Mouse (Mus musculus): ENCODE data around the gene Mrpl52.

Gene Mrpl52

GRCm38 (mm10) chr14:54432837-54433830 is 6.4 kb downstream of the Mrpl52 start:
- no peak for DNase-seq (ENCODE audit: low spot score in 2 of 2)

- no peak for DNase-seq (ENCODE audit: low spot score in 2 of 2)
Measured at GRCm38 (mm10) chr14:54433941-54434531, 7.3 kb downstream of the Mrpl52 start.

GRCm38 (mm10) chr14:54435194-54435918 is 8.6 kb downstream of the Mrpl52 start:
- DNase-seq (ENCODE audit: low spot score in 2 of 2), result no peak

- DNase-seq (ENCODE audit: low spot score in 2 of 2), result no peak
Measured at GRCm38 (mm10) chr14:54439155-54439554, 12.4 kb downstream of the Mrpl52 start.

GRCm38 (mm10) chr14:54439610-54440009 is 12.9 kb downstream of the Mrpl52 start:
- no peak for DNase-seq (ENCODE audit: low spot score in 2 of 2)

GRCm38 (mm10) chr14:54440538-54440937 is 13.8 kb downstream of the Mrpl52 start:
- no peak for DNase-seq (ENCODE audit: low spot score in 2 of 2)

- DNase-seq (ENCODE audit: low spot score in 2 of 2), result no peak
Measured at GRCm38 (mm10) chr14:54441365-54441764, 14.7 kb downstream of the Mrpl52 start.

- no peak for DNase-seq (ENCODE audit: low spot score in 2 of 2)
Measured at GRCm38 (mm10) chr14:54442548-54442947, 15.8 kb downstream of the Mrpl52 start.

- peak; percentile 50 to 60 for DNase-seq (ENCODE audit: low spot score in 2 of 2)
Measured at GRCm38 (mm10) chr14:54443196-54443595, 16.5 kb downstream of the Mrpl52 start.

GRCm38 (mm10) chr14:54443712-54444618 is 17.3 kb downstream of the Mrpl52 start:
- peak; percentile 83 to 86 for DNase-seq (ENCODE audit: low spot score in 2 of 2)

GRCm38 (mm10) chr14:54445476-54445875 is 18.8 kb downstream of the Mrpl52 start:
- DNase-seq (ENCODE audit: low spot score in 2 of 2), result no peak

- no peak for DNase-seq (ENCODE audit: low spot score in 2 of 2)
Measured at GRCm38 (mm10) chr14:54453566-54453965, 26.9 kb downstream of the Mrpl52 start.

- no peak for DNase-seq (ENCODE audit: low spot score in 2 of 2)
Measured at GRCm38 (mm10) chr14:54454669-54455528, 28.2 kb downstream of the Mrpl52 start.

- no peak for DNase-seq (ENCODE audit: low spot score in 2 of 2)
Measured at GRCm38 (mm10) chr14:54457907-54458569, 31.3 kb downstream of the Mrpl52 start.

- DNase-seq (ENCODE audit: low spot score in 2 of 2), result no peak
Measured at GRCm38 (mm10) chr14:54462146-54462545, 35.4 kb downstream of the Mrpl52 start.

- DNase-seq (ENCODE audit: low spot score in 2 of 2), result no peak
Measured at GRCm38 (mm10) chr14:54463108-54463958, 36.6 kb downstream of the Mrpl52 start.

GRCm38 (mm10) chr14:54463959-54464292 is 37.2 kb downstream of the Mrpl52 start, which contains the start of gene Lrp10:
Gene Lrp10, plus strand, starts transcription at chr14:54464137.
- peak; percentile 86 to 87 for DNase-seq (ENCODE audit: low spot score in 2 of 2)

GRCm38 (mm10) chr14:54464293-54465005 is 37.7 kb downstream of the Mrpl52 start:
- DNase-seq (ENCODE audit: low spot score in 2 of 2), result peak; percentile 68 to 70

Measured in heart, adult 9 months (tissue).